Mouse (Mus musculus): Measurements from ENCODE around the gene AU040320. TPM values are rescaled to one million over a fixed set of nuclear protein-coding genes. Genes with fewer than 3 reads are reported as not detected.

The AU040320 gene
- polyA plus RNA-seq, 1 experiment, result 20.2 TPM

DNA sequence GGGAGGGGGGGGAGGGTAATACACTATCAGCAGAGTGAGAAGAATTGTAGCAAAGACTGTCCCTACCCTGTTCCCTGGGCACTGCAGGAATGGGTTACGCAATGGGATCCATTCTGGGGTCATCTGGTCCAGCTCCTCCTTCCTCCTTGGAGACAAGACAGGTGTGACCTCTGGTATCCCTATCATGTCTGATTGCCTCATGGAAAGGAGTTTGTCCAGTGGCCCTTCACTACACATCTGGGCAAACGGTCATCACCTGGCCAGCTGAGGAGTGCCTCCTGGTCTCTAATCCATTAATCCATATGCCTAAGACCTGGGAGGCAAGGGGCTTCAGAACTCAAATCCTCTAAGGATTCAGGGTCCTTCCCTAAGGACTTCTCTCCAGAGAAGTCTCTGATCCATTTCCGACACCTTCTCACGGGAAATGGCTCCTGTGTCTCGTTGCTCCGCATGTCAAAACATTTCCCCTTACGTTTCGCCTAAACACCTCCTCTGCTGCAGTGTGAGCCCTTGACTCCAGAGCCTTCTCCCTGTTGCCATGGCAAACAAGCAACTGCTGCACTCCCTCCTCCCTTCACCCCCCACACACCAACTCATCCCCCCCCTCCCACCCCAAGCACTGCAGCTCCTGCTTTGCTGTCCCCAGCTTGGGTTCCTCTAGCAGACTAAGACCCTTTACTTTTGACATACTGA, 2.3 kb upstream of the AU040320 start:
- TF ChIP-seq USF1 (IDR thresholded peaks at IDR 0.05; ENCODE audit: low read depth) (no peak), CEBPB (IDR thresholded peaks at IDR 0.05; ENCODE audit: low read depth) (peak; percentile 47), CTCF (IDR thresholded peaks at IDR 0.05; ENCODE audit: control insufficient read depth, insufficient read depth, insufficient read length) (no peak)
- Histone ChIP-seq H3K79me2 (ENCODE audit: control insufficient read depth, insufficient read depth) (peaks cover 71% of the 10 kb centered on the region), H3K27me3 (ENCODE audit: control insufficient read depth, insufficient read depth, insufficient read length) (no peaks in the 10 kb centered on the region), H3K4me3 (ENCODE audit: insufficient read depth, poor library complexity, severe bottlenecking) (no peak overlapping the region), H3K36me3 (ENCODE audit: control insufficient read depth, insufficient read depth) (peaks cover 30% of the 10 kb centered on the region), H3ac (ENCODE audit: control insufficient read depth, insufficient read length, low read depth) (no peak overlapping the region), H3K79me3 (ENCODE audit: low read depth) (peaks cover 19% of the 10 kb centered on the region)

DNA sequence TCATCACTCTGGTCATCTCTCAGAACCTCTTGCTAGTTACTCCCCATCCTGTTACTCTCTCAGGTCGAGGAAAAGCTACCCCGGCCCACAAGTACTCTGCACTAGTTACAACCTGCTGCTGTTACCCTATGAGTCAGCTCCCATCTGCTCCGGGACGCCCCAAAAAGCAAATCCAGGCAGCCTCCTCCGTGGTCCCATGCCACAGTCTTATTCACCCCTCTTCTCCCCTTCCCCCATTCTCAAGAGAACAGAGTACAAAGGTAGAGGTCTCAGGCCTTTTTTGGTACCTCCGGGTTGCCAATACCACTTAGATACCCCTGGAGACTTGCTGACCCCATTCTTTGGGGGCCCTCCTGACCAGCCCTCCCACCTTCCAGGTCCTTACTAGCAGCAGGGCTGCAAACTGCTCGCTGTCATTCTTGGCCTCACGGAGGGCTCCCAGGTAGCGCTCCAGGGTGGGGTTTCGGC, 1.8 kb upstream of the AU040320 start:
- no peaks in the 10 kb centered on the region for H3K27me3 ChIP-seq (ENCODE audit: control insufficient read depth, insufficient read depth, insufficient read length)
- TF ChIP-seq FOSL1 (IDR thresholded peaks at IDR 0.05; ENCODE audit: insufficient read depth, low read length, poor library complexity, severe bottlenecking), result no peak
- no peak for TF ChIP-seq CTCF (IDR thresholded peaks at IDR 0.05; ENCODE audit: control insufficient read depth, insufficient read depth, insufficient read length)
- no peak for TF ChIP-seq MYOD1 (IDR thresholded peaks at IDR 0.05; ENCODE audit: control insufficient read depth, insufficient read length, low read depth)
- no peak for TF ChIP-seq CEBPB (IDR thresholded peaks at IDR 0.05; ENCODE audit: low read depth)
- TF ChIP-seq USF1 (IDR thresholded peaks at IDR 0.05; ENCODE audit: low read depth), result no peak
- TF ChIP-seq MYOG (IDR thresholded peaks at IDR 0.05; ENCODE audit: control insufficient read depth, extremely low read depth, insufficient read length), result no peak
- TF ChIP-seq MAX (IDR thresholded peaks at IDR 0.05), result no peak

DNA sequence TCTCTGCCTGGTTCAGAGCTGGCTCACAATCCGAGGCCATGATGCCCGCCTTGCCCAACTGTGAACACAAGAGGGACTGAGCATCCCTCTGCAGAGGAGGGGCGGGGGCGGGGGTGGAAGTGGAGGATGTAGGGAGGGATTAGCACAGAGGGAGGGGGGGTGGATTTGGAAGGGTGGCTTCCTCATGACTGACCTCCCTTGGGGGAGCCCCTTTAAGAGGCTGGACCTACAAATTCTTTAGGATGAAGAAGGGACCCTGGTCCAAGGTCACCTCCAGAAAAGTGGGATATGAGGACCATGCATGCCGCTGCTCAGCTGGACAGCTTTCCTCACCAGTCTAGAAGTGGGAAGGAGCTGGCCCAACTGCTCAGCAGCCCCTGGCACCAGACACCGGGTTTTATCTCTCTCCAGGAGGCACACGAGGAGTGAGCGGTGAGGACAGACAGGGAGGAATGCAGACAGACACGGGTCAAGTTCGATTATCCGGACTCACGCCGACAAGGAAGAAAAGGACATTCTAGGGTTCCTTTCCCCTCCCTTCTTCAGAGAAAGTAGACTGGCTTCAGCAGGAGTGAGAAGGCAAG, 1.2 kb upstream of the AU040320 start:
- H3ac ChIP-seq (ENCODE audit: control insufficient read depth, insufficient read length, low read depth), result peak overlapping the region; percentile 95
- peak overlapping the region; percentile 85 for H3K4me3 ChIP-seq (ENCODE audit: insufficient read depth, poor library complexity, severe bottlenecking)
- H3K79me2 ChIP-seq (ENCODE audit: control insufficient read depth, insufficient read depth), result peaks cover 71% of the 10 kb centered on the region
- peaks cover 19% of the 10 kb centered on the region for H3K79me3 ChIP-seq (ENCODE audit: low read depth)
- TF ChIP-seq USF1 (IDR thresholded peaks at IDR 0.05; ENCODE audit: low read depth), result no peak
- H3K36me3 ChIP-seq (ENCODE audit: control insufficient read depth, insufficient read depth), result peaks cover 25% of the 10 kb centered on the region
- no peaks in the 10 kb centered on the region for H3K27me3 ChIP-seq (ENCODE audit: control insufficient read depth, insufficient read depth, insufficient read length)

More for the DNA sequence above, 1.8 kb upstream of the AU040320 start:
- peaks cover 30% of the 10 kb centered on the region for H3K36me3 ChIP-seq (ENCODE audit: control insufficient read depth, insufficient read depth)
- peak overlapping the region; percentile 65 for H3ac ChIP-seq (ENCODE audit: control insufficient read depth, insufficient read length, low read depth)
- peaks cover 19% of the 10 kb centered on the region for H3K79me3 ChIP-seq (ENCODE audit: low read depth)
- peaks cover 71% of the 10 kb centered on the region for H3K79me2 ChIP-seq (ENCODE audit: control insufficient read depth, insufficient read depth)
- H3K4me3 ChIP-seq (ENCODE audit: insufficient read depth, poor library complexity, severe bottlenecking), result peak overlapping the region; percentile 85

DNA sequence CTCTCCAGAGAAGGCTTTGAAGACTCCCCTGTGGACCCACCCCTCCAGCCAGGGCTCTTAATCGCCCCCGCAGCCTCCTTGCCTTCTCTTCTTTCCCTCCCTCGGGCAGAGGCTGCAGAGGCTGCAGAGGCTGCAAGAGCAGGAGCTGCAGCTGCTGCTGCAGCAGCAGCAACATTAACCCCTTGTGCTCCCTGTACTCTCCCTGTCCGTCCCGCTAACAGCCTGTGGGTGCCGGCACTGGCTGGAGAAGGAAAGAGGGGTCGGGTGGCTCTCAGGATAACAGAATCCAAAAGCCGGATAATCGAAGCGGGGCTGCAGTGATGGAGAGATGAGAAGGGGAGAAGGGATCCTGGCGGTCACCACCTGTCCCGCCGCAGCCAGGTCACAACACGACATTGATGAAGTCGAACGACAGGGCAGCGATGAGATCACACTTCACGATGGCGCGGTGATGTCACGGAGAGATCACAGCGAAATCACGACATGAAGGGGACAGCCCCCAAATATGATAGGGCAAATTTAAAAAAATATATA, 669 bp upstream of the AU040320 start:
- H3K27me3 ChIP-seq (ENCODE audit: control insufficient read depth, insufficient read depth, insufficient read length), result no peaks in the 10 kb centered on the region
- peaks cover 71% of the 10 kb centered on the region for H3K79me2 ChIP-seq (ENCODE audit: control insufficient read depth, insufficient read depth)
- peak overlapping the region; percentile 85 for H3K4me3 ChIP-seq (ENCODE audit: insufficient read depth, poor library complexity, severe bottlenecking)
- peak overlapping the region; percentile 95 for H3ac ChIP-seq (ENCODE audit: control insufficient read depth, insufficient read length, low read depth)
- H3K79me3 ChIP-seq (ENCODE audit: low read depth), result peaks cover 19% of the 10 kb centered on the region
- H3K36me3 ChIP-seq (ENCODE audit: control insufficient read depth, insufficient read depth), result peaks cover 23% of the 10 kb centered on the region
- TF ChIP-seq FOSL1 (IDR thresholded peaks at IDR 0.05; ENCODE audit: insufficient read depth, low read length, poor library complexity, severe bottlenecking) (no peak), USF1 (IDR thresholded peaks at IDR 0.05; ENCODE audit: low read depth) (no peak)

DNA sequence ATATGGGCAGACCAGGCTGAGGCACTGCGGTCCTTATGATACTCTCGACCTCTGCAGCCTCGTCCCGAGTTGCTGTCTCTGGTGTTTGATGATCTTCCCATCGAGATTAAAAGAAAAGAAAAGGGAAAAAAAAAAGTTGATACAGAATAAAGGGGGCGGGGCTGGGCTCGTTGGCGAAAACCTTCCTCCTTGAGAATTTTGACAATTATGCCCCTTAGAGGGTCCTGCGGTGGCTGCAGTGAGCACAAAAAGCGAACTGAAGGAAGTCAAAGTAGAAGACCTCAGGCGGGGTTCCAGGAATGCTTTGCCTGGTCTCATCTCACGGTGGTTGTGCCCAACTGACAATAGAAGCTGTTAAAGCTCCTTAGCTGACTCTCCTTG, 877 bp downstream of the AU040320 start:
- Histone ChIP-seq H3ac (ENCODE audit: control insufficient read depth, insufficient read length, low read depth) (peak overlapping the region; percentile 95), H3K4me3 (ENCODE audit: insufficient read depth, poor library complexity, severe bottlenecking) (peak overlapping the region; percentile 85), H3K36me3 (ENCODE audit: control insufficient read depth, insufficient read depth) (peaks cover 18% of the 10 kb centered on the region), H3K79me2 (ENCODE audit: control insufficient read depth, insufficient read depth) (peaks cover 62% of the 10 kb centered on the region), H3K27me3 (ENCODE audit: control insufficient read depth, insufficient read depth, insufficient read length) (no peaks in the 10 kb centered on the region), H3K79me3 (ENCODE audit: low read depth) (peaks cover 17% of the 10 kb centered on the region)
- no peak for TF ChIP-seq MYOG (IDR thresholded peaks at IDR 0.05; ENCODE audit: control insufficient read depth, extremely low read depth, insufficient read length)
- TF ChIP-seq FOSL1 (IDR thresholded peaks at IDR 0.05; ENCODE audit: insufficient read depth, low read length, poor library complexity, severe bottlenecking), result no peak
- TF ChIP-seq CEBPB (IDR thresholded peaks at IDR 0.05; ENCODE audit: low read depth), result no peak
- TF ChIP-seq CTCF (IDR thresholded peaks at IDR 0.05; ENCODE audit: control insufficient read depth, insufficient read depth, insufficient read length), result no peak
- no peak for TF ChIP-seq MAX (IDR thresholded peaks at IDR 0.05)
- no peak for TF ChIP-seq USF1 (IDR thresholded peaks at IDR 0.05; ENCODE audit: low read depth)
- no peak for TF ChIP-seq MYOD1 (IDR thresholded peaks at IDR 0.05; ENCODE audit: control insufficient read depth, insufficient read length, low read depth)

DNA sequence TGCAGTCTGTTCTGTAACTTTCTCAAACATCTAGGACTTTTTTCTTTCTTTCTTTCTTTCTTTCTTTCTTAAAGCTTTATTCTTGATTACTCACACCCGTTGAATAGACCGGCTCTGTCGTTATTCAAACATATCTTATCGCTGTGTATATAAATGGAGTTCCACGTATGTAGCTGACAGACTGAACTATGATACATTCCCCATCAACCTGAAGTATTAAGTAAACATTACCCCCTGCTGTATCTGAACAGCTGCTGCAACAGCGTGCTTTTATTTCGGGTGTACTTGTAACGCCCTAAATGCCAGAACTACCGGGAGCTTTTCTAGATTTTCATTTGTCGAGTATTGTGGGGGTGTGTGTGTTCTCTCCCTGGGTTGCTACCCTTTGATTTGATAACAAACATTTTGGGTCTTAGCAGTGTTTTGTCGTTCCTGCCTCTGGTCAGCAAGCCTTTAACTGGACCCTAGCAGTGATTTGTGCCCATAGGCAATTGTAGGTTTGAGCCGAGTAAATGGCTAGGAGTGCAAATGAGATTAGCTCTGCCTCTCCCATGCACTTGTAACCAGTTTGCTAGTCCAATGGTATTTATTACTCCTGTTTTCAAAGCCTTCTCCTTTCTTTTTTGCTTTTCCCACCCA, 1.5 kb downstream of the AU040320 start:
- TF ChIP-seq MAX (IDR thresholded peaks at IDR 0.05), result no peak
- TF ChIP-seq CEBPB (IDR thresholded peaks at IDR 0.05; ENCODE audit: low read depth), result no peak
- TF ChIP-seq FOSL1 (IDR thresholded peaks at IDR 0.05; ENCODE audit: insufficient read depth, low read length, poor library complexity, severe bottlenecking), result no peak
- no peak for TF ChIP-seq MYOD1 (IDR thresholded peaks at IDR 0.05; ENCODE audit: control insufficient read depth, insufficient read length, low read depth)
- no peak for TF ChIP-seq USF1 (IDR thresholded peaks at IDR 0.05; ENCODE audit: low read depth)
- TF ChIP-seq MYOG (IDR thresholded peaks at IDR 0.05; ENCODE audit: control insufficient read depth, extremely low read depth, insufficient read length), result no peak
- no peak for TF ChIP-seq CTCF (IDR thresholded peaks at IDR 0.05; ENCODE audit: control insufficient read depth, insufficient read depth, insufficient read length)
- Histone ChIP-seq H3ac (ENCODE audit: control insufficient read depth, insufficient read length, low read depth) (no peak overlapping the region), H3K4me3 (ENCODE audit: insufficient read depth, poor library complexity, severe bottlenecking) (peak overlapping the region; percentile 85), H3K36me3 (ENCODE audit: control insufficient read depth, insufficient read depth) (peaks cover 13% of the 10 kb centered on the region), H3K27me3 (ENCODE audit: control insufficient read depth, insufficient read depth, insufficient read length) (no peaks in the 10 kb centered on the region), H3K79me3 (ENCODE audit: low read depth) (peaks cover 17% of the 10 kb centered on the region), H3K79me2 (ENCODE audit: control insufficient read depth, insufficient read depth) (peaks cover 56% of the 10 kb centered on the region)

Data from C2C12 (cell line).